Mouse (Mus musculus) splenic B cell, adult 2 months (primary cell): ENCODE data around the gene Klkb1.

Experiments used
- DNase-seq: peaks from one replicate; pipeline ENCODE4 v3.0.0-alpha.2; 2011; ENCODE audit warnings: low read depth, low spot score
- H3K27me3 ChIP-seq: 2 replicates; pipeline ENCODE4 v1.6.1; 2012; ENCODE audit warnings: mild to moderate bottlenecking, low read length, moderate library complexity, mixed read lengths; ENCODE audit not compliant: control insufficient read depth, poor library complexity, insufficient read depth, severe bottlenecking
- H3K36me3 ChIP-seq: 2 replicates; pipeline ENCODE4 v1.6.1; 2012; ENCODE audit warnings: mild to moderate bottlenecking, low read length, moderate library complexity, mixed read lengths; ENCODE audit not compliant: control insufficient read depth, poor library complexity, insufficient read depth, severe bottlenecking

Klkb1 gene

DNA sequence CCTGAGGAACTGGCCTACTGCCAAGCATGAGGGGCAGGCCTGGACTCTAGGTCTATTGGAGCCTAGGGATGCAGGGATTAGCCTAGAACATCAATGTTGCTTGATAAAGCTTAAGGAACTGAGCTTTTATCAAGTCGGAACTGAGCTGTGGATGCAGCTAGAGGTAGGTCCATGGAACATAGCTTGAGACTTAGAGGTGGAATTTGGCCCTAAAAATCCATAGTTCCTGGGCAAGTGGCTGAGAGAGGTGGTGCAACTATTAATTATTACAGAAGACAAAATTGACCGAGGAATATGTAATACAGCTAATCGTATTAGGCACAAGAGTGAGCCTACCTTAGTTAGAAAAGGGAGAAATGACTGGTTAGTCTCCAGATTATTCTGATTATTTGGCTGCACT, 9.7 kb upstream of the Klkb1 start:
- Histone ChIP-seq H3K36me3 (0 out of 2 replicates have a peak, but pooled peaks cover 5% of the 10 kb centered on the region), H3K27me3 (no peaks in the 10 kb centered on the region)
- DNase-seq, result no peak

DNA sequence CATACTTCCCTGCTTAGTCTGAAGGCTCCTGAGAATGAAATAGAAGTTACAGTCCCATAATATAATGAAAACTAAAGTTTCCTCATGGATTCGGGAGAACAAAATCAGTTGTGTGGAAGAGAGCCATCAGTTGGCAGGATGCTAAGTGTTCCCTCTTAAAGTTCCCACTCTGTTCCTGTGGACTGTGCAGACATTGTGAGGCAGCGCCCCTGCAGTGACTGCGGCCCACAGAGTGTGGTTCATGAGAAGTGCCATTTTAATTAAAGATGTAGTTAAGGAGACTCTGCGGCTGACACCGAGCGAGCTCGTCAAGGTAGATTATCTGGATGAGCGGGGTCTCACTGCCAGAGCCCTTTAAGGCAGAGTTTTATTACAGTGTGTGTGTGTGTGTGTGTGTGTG, 7.7 kb upstream of the Klkb1 start:
- no peaks in the 10 kb centered on the region for H3K27me3 ChIP-seq
- no peak for DNase-seq
- H3K36me3 ChIP-seq, result 0 out of 2 replicates have a peak, but pooled peaks cover 2% of the 10 kb centered on the region

DNA sequence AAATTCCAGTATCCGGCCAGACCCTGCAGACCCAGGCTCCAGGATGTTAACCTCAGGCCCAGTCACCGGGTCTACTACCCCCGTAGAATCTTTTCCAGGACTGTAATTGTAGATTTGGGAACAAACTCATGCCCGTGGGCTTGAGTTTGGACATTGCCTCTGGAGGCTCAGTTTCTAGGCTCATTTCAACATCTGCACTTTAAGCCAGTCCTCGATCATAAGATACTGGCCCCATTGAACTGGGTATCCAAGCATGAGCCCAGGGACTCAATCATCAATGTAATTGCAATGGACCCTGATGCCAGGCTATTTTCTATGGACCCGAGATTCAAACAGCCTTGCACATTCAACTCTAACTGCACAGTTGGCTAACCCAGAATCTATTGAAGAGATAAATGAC, 617 bp upstream of the Klkb1 start:
- Histone ChIP-seq H3K27me3 (no peaks in the 10 kb centered on the region), H3K36me3 (no peaks in the 10 kb centered on the region)

DNA sequence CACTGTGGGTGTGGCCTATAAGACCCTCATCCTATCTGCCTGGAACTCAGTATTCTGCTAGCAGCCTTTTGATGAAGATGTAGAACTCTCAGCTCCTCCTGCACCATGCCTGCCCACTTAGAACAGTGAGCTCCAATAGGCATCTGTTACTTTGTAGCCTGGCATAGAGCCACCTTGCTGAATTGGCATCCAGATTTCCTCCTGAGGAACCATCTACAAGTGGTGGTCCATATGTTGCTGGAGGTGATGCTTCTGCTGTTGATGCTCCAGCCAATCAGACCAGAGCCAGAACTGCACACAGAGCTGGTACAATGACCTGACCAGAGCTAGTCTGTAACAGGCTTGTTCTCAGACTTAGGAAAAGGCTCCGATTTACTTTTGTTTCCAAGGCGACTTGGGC, 2.9 kb downstream of the Klkb1 start:
- Histone ChIP-seq H3K36me3 (no peaks in the 10 kb centered on the region), H3K27me3 (no peaks in the 10 kb centered on the region)
- DNase-seq, result no peak

More for the DNA sequence above, 617 bp upstream of the Klkb1 start:
- DNase-seq, result no peak

DNA sequence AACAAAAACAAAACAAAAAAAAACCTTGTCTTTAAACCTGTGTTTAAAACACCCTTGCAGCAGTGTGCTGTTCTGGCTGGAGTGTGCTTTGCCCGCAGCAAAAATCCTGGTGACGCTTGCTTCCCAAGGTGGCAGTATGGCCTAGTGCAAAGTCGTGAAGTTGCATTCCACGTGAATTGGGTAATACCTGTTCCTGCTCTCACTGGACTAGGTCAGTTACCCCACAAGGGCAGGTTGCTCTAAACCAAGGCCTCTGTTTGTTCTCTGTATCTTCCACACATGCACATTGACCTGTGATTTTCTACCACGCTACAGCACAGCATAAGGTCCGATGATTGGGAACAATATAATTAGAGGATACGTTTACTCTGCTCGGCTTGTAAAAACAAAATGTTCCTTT, 13.0 kb downstream of the Klkb1 start:
- DNase-seq, result no peak
- Histone ChIP-seq H3K36me3 (no peaks in the 10 kb centered on the region), H3K27me3 (no peaks in the 10 kb centered on the region)

DNA sequence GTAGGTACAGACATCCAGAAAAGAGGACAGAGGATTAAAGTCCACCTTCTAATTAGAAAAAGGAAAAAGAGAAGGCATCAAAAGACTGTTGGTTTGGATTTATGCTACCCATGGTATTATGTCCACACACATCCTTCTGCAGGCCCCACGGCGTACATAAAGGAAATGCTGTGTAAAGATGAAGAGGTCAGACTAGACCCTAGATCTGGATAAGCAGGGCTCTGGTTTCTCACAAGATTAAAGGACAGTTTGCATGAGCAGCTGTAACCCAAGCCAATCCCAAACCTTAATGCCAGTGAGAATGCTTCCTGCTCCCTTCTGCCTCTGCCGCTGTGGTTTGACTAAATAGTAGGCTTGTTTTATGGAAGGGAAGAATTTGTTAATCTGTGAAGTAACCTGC, 17.2 kb downstream of the Klkb1 start:
- Histone ChIP-seq H3K36me3 (no peaks in the 10 kb centered on the region), H3K27me3 (no peaks in the 10 kb centered on the region)
- DNase-seq, result no peak

DNA sequence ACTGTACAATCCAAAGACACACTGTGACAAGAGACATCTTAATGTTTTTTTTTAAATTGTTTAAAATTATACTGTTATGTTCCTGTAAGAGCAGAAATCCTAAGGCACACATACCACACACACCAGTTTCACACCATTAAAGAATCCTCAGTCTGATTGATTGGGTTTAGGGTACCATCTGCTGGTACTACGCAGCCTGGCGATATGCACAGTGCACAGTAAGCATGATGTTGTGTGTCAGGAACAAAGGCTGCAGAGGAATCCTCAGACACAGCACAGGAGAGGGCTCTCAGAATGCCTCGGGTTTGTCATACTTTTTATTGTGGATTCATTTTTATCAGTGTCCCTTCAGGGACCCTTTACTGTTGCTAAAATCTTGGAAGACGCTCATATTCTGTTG, 20.3 kb downstream of the Klkb1 start:
- no peak for DNase-seq

DNA sequence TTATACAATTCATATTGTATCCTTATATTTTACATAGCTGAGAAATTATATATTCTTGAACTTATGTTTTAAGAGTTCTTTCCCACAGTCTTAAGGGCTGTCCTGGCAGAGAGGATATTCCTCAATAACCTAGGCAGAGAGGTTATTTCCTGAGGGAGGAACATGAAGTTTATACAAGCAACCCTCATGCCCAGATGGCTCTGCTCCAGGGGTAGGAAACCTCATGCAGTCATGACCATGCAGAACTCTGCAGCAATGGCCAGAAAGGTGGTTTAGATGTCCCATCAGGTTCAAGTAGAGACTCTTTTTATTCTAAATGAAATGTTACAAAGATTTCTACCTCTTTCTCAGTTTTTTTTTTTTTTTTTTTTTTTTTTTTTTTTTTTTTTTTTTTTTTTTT, 25.6 kb downstream of the Klkb1 start:
- Histone ChIP-seq H3K36me3 (no peaks in the 10 kb centered on the region), H3K27me3 (no peaks in the 10 kb centered on the region)
- DNase-seq, result no peak

More for the DNA sequence above, 20.3 kb downstream of the Klkb1 start:
- Histone ChIP-seq H3K27me3 (no peaks in the 10 kb centered on the region), H3K36me3 (no peaks in the 10 kb centered on the region)

DNA sequence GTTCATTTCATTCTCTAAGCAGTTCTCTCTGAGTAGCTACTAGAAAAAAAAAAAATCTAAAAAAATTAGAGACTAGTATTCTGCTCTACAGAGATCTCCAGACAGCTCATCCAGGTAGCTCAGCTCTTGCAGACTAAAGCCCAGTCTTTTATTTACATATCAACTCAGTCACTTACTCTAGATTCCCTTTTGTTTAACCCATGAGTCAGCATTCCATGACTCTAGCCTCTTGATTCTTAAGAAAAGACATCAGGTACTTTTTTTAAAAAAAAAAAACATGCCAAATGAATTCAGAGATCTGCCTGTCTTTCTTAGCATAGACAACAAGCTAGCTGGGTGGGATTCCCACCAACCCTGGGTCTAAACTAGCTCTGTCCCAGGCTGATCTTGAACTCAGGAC, 26.2 kb downstream of the Klkb1 start:
- Histone ChIP-seq H3K36me3 (no peaks in the 10 kb centered on the region), H3K27me3 (no peaks in the 10 kb centered on the region)
- no peak for DNase-seq

DNA sequence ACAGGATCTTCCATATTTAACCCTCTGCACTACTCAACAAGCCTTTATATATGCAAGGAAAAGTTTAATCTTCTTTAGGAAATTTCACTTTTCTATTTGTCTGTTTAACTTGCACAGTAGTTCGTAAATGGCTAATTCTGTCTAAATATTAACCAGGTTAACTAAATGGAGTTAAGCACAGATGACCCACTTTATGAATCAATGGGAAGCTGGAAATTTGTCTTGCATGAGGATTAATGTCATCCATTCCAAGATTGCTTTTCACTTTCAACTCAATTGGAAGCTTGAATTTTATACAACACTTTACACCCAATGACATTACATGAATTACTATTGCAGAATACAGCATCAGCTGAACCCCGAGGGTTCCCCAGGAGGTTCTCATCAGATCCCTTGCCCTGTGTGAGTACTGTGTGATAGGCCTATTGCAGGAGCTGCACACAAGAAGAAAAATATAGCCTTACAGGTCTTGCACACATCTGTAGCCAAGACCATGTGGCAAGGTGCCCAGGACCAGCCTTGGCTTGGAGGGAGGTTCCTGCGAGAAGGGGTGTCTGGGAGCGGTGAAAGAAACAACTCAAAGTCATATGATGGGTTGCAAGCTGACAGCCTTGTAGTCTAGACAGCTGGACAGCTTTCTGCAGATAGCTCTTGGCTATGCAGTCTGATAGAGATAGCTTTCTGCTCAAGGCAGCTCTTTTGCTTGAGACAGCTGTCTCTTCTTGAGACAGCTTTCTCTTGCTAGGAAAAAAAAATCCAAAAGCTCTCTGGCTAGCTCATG, 26.9 kb downstream of the Klkb1 start:
- no peaks in the 10 kb centered on the region for H3K36me3 ChIP-seq
- no peak for DNase-seq
- no peaks in the 10 kb centered on the region for H3K27me3 ChIP-seq

DNA sequence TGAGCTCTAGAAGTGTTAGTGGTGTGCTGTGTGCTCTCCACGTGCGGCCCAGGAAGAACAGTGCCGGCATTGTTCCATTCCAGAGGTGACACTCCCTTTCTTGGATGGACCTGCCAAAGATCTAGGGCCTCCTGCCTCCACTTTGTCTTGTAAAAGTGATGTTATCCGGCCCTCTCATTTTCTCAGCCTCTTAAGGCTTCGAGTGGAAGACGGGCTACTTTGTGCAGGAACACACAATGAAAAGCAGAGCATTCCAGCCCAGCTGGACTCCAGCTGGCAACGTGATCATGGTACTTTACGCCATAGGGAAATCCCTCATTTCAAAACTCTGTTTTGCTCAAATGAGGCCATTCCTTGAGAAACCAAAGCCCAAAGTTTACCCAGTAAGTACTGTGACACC, 27.7 kb downstream of the Klkb1 start:
- no peaks in the 10 kb centered on the region for H3K27me3 ChIP-seq
- no peak for DNase-seq
- H3K36me3 ChIP-seq, result no peaks in the 10 kb centered on the region

DNA sequence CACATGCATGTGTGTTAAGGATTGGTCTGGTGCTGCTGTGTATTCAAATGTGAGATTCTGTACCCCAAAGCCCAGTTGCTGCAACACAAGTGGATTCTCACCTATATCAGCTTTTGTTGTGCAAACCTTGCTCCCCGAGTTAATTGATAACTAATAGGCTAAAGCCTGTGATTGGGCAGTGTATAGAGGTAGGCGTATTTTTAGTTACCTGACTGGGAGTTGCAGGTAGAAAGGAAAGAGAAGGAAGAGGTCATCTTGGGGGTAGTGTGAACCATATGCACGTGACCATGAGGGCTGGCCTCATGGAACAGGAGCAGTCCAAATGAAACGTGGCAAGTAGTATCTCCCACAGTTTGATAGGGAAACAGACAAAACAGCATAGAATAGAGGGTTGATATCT, 29.7 kb downstream of the Klkb1 start:
- DNase-seq, result no peak
- H3K27me3 ChIP-seq, result no peaks in the 10 kb centered on the region
- no peaks in the 10 kb centered on the region for H3K36me3 ChIP-seq

DNA sequence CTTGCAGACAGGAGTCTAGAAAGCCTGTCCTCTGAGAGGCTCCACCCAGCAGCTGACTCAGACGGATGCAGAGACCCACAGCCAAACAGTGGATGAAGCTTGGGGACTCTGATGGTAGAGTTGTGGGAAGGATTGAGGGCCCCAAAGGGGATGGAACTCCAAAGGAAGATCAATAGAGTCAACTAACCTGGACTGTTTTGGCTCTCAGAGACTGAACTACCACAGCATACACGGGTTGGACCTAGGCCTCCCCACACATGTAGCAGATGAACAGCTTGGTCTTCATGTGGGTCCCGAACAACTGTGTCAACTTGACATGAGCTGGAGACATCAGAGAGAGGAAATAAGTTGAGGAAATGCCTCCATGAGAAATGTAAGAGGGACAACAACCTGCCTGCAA, 31.8 kb downstream of the Klkb1 start:
- Histone ChIP-seq H3K27me3 (no peaks in the 10 kb centered on the region), H3K36me3 (no peaks in the 10 kb centered on the region)
- DNase-seq, result no peak

DNA sequence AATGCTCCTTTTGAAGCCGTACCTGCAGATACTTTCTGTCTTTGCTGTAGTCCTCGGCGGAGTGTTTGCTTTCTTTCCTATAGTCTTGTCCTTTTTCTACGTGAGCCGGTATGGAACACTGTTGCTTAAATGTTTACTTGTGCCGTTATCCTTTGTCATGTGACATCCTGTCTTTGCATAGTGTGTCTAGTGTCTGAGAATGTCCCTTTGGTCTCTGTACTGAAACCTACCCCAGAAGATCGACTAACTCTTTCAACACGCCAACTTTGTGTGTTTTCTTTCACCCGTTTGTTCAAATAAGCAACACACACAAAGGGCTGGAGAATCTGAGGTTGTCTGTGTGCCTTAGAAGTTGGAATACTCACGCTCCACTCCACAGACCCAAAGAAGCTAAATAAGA, 32.7 kb downstream of the Klkb1 start, which contains the start of gene F11:
TSS of gene F11 (minus strand) at position 112 of the 400 bp plus-strand sequence.
- no peaks in the 10 kb centered on the region for H3K27me3 ChIP-seq
- H3K36me3 ChIP-seq, result no peaks in the 10 kb centered on the region
- no peak for DNase-seq

DNA sequence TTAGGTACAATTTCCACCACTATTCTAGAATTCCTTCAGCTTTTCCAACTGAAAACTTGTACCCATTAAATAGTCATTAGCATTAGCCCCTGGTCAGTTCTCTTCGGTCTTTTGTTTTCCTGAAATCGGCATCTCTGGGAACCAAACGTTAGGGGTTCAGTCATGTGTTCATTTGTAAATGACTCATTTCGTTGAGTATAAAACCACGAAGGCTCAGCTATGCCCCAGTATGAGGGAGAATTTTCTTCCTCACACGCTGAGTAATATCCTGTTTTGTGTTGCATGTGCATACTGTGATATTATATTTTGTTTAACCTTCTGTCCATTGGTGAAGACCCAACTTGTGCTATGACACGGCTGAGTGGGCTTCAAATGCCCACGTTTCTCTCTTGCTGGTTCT, 36.2 kb downstream of the Klkb1 start:
- Histone ChIP-seq H3K36me3 (no peaks in the 10 kb centered on the region), H3K27me3 (no peaks in the 10 kb centered on the region)
- DNase-seq, result no peak

DNA sequence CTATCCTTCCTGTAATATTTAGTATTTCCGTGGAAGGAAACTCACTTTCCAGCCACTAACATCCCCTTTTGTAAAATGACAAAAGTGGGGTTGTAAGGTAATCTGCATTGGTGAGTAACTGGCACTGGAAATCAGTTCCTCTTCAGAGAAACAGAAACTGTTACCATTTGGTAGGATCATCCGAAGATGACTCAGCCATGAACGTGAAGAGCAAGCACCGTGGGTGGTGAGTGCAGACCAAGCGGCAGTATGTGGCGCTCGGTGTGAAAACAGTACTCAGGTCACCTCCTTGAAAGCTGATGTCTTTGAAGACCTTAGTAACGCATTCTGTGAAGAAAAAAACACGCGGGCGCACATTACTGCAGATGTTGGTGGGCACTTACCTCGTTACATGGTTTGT, 39.6 kb downstream of the Klkb1 start:
- Histone ChIP-seq H3K27me3 (no peaks in the 10 kb centered on the region), H3K36me3 (no peaks in the 10 kb centered on the region)
- no peak for DNase-seq
